In the genomic region with DNA sequence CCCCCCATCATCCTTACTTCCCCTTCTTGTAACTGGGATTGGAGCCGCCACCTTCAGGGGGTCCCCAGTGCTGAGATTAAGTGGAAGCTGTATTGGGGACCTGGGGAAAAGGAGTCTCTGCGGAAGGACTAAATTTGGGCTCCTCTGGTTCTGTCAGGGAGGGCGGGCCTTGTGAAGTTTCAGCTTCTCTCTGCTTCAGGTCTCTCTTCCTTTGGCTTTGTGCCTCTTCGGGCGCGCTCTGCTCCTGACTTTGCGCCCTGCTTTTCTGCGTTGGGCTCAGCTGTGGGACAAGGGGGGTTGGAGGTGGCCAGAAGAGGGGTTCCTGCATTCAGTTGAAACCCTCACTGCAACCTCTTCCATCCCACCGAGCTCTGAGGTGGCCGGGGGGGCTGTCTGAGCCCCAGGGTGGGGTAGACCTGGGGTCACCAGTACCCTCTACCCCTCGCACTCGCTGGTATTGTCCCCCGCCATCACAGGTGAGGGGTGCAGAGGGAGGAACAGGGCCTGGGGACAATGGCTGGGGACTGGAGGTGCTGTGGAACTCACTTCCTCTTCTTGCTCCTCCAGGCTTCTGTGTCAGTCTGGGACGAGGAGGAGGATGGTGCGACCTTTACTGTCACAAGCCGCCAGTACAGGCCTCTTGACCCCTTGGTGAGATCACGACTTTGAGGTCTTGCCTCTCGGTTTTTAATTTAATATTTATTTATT, we compare ENCODE assay signal across 8 mouse cellular contexts. TPM values are rescaled to one million over a fixed set of nuclear protein-coding genes. Genes with fewer than 3 reads are reported as not detected.
DNase-seq lines count a peak whose midpoint lies in the region; ATAC-seq lines count a peak whose summit lies in the region.

No protein-coding gene starts in this region.

- ATAC-seq in frontal cortex, adult (ENCODE audit: low TSS enrichment): peak; percentile 2; the same call in 1 of the 2 replicates
- ATAC-seq in limb, embryonic 13.5 days (ENCODE audit: low FRiP score, low read depth): no peak

- whole genome bisulfite sequencing in forebrain, embryonic 10.5 days: 33% methylated on average over 18 of the region's 18 CpGs
- 37% methylated on average over 18 of the region's 18 CpGs for WGBS in limb, embryonic 13.5 days

- no peaks in the 10 kb centered on the region for H3K9me3 ChIP-seq in forebrain, embryonic 10.5 days
- H3K9me3 ChIP-seq in limb, embryonic 13.5 days: no peaks in the 10 kb centered on the region

- peak overlapping the region; percentile 92 for H3K27ac ChIP-seq in forebrain, embryonic 10.5 days
- H3K27ac ChIP-seq in limb, embryonic 13.5 days: no peak overlapping the region

- H3K36me3 ChIP-seq in forebrain, embryonic 10.5 days (replicated peaks): peaks cover 57% of the 10 kb centered on the region
- peaks cover 52% of the 10 kb centered on the region for H3K36me3 ChIP-seq in limb, embryonic 13.5 days
- peaks cover 16% of the 10 kb centered on the region for H3K36me3 ChIP-seq in splenic B cell, adult 2 months (ENCODE audit: control insufficient read depth, insufficient read depth, low read length, poor library complexity, severe bottlenecking)

- H3K9ac ChIP-seq in limb, embryonic 13.5 days: peak overlapping the region; percentile 89

- H3K4me1 ChIP-seq in forebrain, embryonic 10.5 days: peaks cover 48% of the 10 kb centered on the region
- peaks cover 24% of the 10 kb centered on the region for H3K4me1 ChIP-seq in limb, embryonic 13.5 days

- H3K4me2 ChIP-seq in limb, embryonic 13.5 days (replicated peaks): peak overlapping the region; percentile 98

- H3K27me3 ChIP-seq in forebrain, embryonic 10.5 days (ENCODE audit: poor library complexity, severe bottlenecking): peaks cover 4% of the 10 kb centered on the region; the same call in 1 of the 2 replicates
- H3K27me3 ChIP-seq in limb, embryonic 13.5 days: no peaks in the 10 kb centered on the region
- no peaks in the 10 kb centered on the region for H3K27me3 ChIP-seq in splenic B cell, adult 2 months (ENCODE audit: control insufficient read depth, insufficient read depth, low read length, poor library complexity, severe bottlenecking)

- peak overlapping the region; percentile 98 for H3K4me3 ChIP-seq in forebrain, embryonic 10.5 days
- H3K4me3 ChIP-seq in limb, embryonic 13.5 days: peak overlapping the region; percentile 87

- DNase-seq in frontal cortex, postnatal 10 days (ENCODE audit: low spot score in 2 of 2): no peak
- DNase-seq in B cell, adult 2 months: peak; percentile 29 to 35
- DNase-seq in forebrain, embryonic 10.5 days (ENCODE audit: extremely low spot score, low spot score): no peak
- DNase-seq in splenic B cell, adult 2 months (ENCODE audit: low read depth, low spot score): peak; percentile 43
- DNase-seq in layer of hippocampus, adult 11-12 months (ENCODE audit: low spot score): no peak
- DNase-seq in left cerebral cortex, adult 9 months (ENCODE audit: low spot score in 2 of 2): no peak

RNA-seq across cellular contexts. Expression of a gene that starts 2.0 kb away (rescaled TPM):
- 39.3 and 46.7 TPM in 2 replicates for polyA plus RNA-seq in forebrain, embryonic 10.5 days (2016; fragmentation: Nextera tagmentation; extraction: Ambion mirVana)
- 54.2 and 59.2 TPM in 2 replicates for polyA plus RNA-seq in limb, embryonic 13.5 days (2015; fragmentation: Nextera tagmentation; extraction: Ambion mirVana)

RNA-seq across cellular contexts. Expression of a gene that starts 8.8 kb away (rescaled TPM):
- polyA plus RNA-seq in forebrain, embryonic 10.5 days (2016; fragmentation: Nextera tagmentation; extraction: Ambion mirVana): 239 and 242 TPM in 2 replicates
- polyA plus RNA-seq in limb, embryonic 13.5 days (2015; fragmentation: Nextera tagmentation; extraction: Ambion mirVana): 167 and 171 TPM in 2 replicates

RNA-seq across cellular contexts. Expression of a gene that starts 9.1 kb away (rescaled TPM):
- 56.1 and 59.6 TPM in 2 replicates for polyA plus RNA-seq in forebrain, embryonic 10.5 days (2016; fragmentation: Nextera tagmentation; extraction: Ambion mirVana)
- 35.4 and 37.0 TPM in 2 replicates for polyA plus RNA-seq in limb, embryonic 13.5 days (2015; fragmentation: Nextera tagmentation; extraction: Ambion mirVana)

RNA-seq across cellular contexts. Expression of a gene that starts 15.6 kb away (rescaled TPM):
- 21.2 and 23.2 TPM in 2 replicates for polyA plus RNA-seq in forebrain, embryonic 10.5 days (2016; fragmentation: Nextera tagmentation; extraction: Ambion mirVana)
- 16.3 and 16.6 TPM in 2 replicates for polyA plus RNA-seq in limb, embryonic 13.5 days (2015; fragmentation: Nextera tagmentation; extraction: Ambion mirVana)

RNA-seq across cellular contexts. Expression of a gene that starts 15.6 kb away (rescaled TPM):
- polyA plus RNA-seq in forebrain, embryonic 10.5 days (2016; fragmentation: Nextera tagmentation; extraction: Ambion mirVana): 14.1 TPM in 2 replicates
- 27.4 and 28.4 TPM in 2 replicates for polyA plus RNA-seq in limb, embryonic 13.5 days (2015; fragmentation: Nextera tagmentation; extraction: Ambion mirVana)

Comparison
In these comparisons a context has a peak if more than half of its experiments do, and no peak if none do; other contexts are left out.
1. DNase-seq: peak in B cell, adult 2 months (2 of 2) and splenic B cell, adult 2 months (single experiment); none in frontal cortex, postnatal 10 days (0 of 2), forebrain, embryonic 10.5 days (single experiment), layer of hippocampus, adult 11-12 months (single experiment) and left cerebral cortex, adult 9 months (0 of 2).